Mouse (Mus musculus) MEL (cell line): Measurements from ENCODE around the gene Nfkbil1.

ENCODE experiments used
- EP300 ChIP-seq, 2 experiments: IDR thresholded peaks; 2 replicates each; pipeline ENCODE4 v1.6.1; 2011; ENCODE audit warnings: improper control_type of control experiment in 2 of 2, low read length in 2 of 2, low read depth in 1 of 2, mild to moderate bottlenecking in 1 of 2
- USF1 ChIP-seq: IDR thresholded peaks from 2 replicates; pipeline ENCODE4 v1.6.1; 2014; ENCODE audit warnings: low read depth, mild to moderate bottlenecking, inconsistent platforms, low read length, improper control_type of control experiment, moderate library complexity

- TF ChIP-seq EP300 (IDR thresholded peaks at IDR 0.05; ENCODE audit: low read depth in 1 of 2, low read length in 2 of 2), result no peak
- no peak for TF ChIP-seq USF1
Observed at GRCm38 (mm10) chr17:35240384-35241304, 5.1 kb upstream of the Nfkbil1 start.
